Mouse (Mus musculus) T-cell, adult 2 months (primary cell): ENCODE results near the gene a.
"Not testable (repeated sequence)": the region's sequence is repeated elsewhere in the genome, so short reads cannot be mapped to it uniquely, and the experiment has no call there.

Source experiments
- DNase-seq: peaks from one replicate; pipeline ENCODE4 v3.0.0; 2022; ENCODE audit warnings: low spot score

Gene a

DNA sequence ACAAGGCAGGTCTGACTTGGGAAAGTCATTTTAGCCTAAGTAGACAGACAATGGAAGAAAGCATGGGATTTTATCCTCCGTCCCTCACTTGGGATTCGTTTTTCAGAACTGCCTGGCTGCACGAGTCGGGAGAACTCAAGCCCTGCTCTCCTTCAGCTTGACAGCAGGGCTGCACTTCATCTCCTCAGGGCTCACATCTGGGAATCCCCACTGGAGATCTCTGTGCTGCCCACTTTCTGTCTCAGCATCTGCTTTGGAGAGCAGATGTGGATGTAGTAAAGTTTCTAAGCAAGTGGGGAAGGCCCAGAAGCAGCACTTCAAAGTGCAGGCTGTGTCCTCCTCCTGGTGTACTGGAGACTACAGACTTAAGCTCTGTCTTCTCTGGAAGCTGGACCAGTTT is 130.9 kb downstream of the a start:
- DNase-seq, result not testable (repeated sequence)

DNA sequence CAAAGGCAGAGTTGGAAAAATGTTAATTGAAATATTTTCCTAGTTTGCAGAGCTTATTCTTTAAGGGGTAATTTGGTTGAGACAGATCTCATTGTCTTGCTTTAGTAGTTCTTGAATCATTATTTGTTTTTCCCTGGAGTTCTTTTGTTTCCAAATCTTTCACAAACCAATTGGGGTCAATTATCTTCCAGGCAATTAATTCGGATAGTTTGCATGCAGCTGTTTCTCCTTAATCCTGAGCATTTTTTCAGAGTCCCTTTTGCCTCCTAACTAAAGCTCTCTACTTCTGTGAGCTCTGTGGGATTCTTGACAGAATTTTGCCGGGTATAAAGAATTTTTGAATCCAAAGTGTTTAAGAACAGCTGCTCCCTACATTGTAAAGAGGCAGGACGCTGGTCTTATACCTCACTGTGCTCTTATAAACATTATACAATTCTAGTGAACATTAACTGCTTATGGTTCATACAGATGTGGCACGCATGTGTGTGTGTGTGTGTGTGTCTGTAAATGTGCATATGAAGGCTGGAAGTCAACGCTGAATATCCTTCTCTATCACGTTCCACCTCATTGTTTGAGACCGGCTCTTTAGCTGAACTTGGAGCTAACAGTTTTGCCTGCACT is 134.3 kb downstream of the a start:
- no peak for DNase-seq

DNA sequence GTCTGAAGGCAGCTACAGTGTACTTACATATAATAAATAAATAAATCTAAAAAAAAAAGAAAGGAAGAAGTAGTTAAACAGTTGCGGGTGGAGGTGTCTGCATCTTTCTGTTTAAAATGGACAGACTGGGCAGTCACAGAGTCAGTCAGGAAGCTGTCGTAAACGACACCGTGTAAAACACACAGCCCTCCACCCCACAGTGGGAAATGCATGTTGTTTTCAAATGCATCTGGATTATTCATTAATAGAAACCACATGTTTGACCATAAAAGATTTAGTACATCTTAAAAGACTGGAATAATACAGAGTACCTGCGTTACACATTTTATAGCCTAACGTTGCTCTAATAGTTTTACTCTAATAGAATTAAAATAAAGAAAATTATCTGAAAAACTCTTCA is 135.6 kb downstream of the a start:
- no peak for DNase-seq

DNA sequence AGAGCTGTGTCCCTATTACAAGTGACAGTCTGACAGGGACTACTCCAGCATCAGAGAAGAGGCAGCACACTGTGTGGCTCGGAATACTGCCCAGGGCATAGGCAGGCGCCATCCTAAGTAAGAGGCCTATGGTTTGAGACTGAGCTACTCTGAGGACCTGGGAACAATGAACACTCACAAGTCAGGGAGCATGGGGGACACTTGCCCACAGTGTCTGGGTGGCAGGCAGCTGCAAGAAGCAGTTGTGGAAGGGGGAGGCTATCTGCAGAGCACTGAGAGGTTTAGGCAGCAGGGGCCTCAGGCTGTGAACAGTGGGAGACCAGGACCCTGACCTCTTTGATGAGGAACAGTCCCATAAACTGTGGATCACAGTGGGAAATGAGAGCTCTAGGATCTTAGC is 137.1 kb downstream of the a start:
- no peak for DNase-seq

DNA sequence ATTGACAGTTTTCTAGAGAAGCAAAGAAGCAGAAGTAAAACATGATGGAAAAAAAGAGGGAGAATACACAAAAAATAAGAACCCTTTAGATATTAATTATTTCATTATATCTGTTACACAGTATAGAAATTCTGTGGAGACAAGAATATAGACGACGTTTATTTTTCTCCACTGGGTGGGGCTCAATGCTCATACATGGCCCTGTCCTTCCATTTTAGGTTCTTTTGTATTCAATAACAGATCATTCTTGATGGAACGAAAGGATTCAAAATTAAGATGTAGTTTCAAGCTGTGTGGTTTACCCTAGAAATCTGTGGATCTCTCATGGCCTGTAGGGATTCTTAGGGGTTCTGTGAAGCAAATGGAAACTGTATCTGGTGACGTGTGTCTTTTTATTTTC is 142.7 kb downstream of the a start:
- peak; percentile 27 for DNase-seq

DNA sequence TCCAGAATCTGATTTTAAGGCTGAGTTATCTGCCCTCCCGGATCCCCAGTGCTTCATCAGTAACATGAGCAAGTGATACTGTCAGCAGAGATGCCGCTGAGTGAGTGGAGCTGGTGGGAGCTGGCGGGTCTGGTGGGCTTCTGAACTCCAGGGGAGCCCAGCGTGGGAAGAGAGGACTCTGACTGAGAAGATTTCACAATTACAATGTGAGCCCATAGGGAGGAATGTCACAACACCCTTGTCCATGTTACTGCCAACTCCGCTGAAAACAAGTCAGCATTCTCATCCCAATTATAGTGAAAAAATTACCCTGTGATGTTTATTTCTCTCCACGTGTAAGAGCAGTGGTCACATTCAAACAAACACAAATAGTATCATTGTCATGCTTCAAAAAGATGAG is 144.9 kb downstream of the a start:
- no peak for DNase-seq

DNA sequence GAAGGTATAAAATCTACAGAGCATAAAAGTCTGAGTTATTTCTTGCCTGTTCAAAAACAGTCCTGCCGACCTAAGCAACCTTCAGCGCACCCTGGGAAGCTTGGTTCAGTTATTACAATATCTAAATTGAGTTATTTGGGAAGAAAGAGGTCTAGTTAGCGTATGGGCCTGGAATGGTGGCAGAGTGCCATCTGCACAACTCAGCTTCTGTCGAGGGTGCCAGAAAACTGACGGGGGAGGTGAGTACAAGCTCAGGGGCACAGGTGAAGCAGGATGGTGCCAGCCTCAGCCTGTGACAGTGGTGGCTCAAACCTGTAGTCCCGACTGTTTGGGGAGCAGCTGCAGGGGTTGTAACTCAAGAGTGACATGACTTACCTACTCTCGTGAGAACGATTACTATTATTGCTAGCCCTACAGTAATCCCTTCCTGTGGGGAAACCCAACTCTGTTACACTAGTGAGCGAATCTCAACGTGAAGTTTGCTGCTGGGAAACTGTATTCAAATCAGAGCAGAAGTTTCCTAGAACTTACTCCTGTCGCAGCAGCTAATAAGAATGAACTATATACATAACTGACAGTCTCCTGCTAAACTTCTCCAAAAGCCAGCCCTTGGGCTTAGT is 145.4 kb downstream of the a start:
- DNase-seq, result no peak

DNA sequence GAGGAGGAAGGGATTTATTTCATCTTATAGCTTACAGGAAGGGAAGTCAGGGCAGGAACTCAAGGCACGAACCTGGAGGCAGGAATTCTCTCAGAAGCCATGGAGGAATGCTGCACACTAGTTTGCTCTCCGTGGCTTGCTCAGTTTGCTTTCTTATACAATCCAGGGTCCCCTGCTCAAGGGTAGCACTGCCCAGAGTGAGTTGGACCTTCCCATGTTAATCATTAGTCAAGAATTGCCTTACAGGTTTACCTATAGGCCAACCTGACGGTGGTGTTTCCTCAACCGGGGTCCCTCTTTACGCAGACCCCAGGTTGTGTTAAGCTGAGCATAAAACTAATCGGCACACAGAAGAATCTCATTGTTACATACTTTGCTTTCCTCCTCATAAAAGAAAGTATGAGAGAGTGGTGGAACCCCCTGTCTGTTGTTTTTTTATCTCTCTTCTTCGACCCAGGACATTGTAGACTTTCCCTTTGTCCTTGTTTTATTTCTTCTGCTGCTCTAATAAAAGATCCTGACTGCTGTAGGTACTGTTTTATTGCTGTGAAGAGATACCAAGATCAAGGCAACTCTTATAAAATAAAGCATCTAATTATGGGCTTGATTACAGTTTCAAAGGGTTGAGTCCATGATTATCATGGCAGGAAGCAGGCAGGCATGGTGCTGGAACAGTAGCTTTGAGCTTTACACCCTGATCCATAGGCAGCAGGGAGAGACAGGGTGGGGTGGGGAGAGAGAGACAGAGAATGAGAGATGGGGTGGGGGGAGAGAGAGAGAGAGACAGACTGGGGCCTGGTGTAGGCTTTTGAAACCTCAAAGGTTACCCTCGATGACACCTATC is 146.6 kb downstream of the a start:
- no peak for DNase-seq

DNA sequence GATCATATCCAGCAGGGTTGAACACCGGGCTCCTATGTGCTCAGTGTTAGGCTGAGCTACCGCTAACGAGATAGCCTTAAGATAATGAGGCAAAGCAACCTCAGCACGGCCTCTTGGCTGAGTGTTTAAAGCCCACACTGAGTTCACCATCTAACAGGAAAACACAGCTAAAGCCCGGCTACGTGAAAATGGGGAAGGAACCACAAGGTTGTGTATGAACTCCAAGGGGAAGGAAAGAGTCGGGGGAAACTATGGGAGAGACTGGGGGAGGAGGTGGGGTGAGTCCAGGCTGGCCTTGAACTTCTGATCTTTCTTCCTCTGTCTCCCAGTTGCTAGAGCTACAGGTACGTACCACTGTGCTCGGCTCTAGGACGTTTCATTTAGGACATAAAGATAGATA is 150.8 kb downstream of the a start:
- DNase-seq, result no peak

DNA sequence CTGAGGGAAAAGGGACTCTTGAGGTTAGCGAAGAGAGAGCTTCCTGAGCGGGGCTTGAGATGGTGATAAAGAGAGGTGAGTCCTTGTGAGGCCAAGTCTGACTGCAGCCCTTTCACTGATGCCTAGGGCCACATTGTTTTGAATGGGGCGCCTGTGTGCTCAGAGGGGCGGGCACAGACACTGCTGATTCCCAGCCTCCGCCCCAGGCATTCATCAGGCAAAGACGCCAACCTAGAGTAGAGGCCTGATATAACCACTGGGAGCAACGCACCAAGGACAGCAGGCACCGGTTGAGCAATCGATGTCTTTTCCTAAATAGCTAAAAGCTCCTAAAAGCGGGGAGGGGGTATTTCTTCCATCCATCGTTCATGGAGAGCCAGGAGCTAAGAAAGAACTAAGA is 151.3 kb downstream of the a start:
- no peak for DNase-seq

DNA sequence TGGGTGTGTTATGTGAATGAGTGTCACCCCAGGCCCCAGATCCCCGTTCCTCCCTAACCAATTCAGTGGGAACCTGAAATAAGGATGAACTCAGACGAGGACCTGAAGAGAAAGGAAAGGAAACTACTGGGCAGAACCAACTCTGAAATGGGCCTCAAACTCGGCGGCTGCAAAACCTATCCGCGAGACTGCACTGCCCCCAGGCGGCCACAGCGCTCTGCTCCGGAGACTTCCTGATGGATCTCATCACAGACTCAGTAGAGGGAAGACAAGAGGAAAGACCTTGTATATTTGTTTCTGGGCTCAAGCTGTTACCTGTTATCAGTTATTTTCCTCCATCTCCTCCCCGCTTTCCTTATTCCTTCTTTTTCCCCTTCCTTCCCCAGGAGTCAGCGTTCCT is 151.9 kb downstream of the a start:
- DNase-seq, result peak; percentile 63

DNA sequence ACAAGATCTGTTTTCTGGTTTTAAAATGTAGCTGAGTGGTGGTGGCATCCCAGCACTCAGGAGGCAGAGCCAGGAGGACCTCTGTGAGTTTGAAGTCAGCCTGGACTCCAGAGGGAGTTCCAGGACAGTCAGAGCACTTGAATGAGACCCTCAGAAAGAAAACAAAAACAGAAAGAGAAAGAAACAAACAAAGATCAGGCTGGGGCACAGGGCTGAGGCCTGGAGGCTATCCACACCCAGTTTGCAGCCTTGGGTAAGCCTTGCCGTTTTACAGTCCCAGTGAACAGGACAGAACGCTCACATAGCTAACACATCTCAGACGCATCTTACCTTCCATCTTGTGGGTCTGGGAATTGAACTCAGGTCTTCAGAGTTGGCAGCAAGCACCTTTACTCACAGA is 155.7 kb downstream of the a start:
- DNase-seq, result no peak

DNA sequence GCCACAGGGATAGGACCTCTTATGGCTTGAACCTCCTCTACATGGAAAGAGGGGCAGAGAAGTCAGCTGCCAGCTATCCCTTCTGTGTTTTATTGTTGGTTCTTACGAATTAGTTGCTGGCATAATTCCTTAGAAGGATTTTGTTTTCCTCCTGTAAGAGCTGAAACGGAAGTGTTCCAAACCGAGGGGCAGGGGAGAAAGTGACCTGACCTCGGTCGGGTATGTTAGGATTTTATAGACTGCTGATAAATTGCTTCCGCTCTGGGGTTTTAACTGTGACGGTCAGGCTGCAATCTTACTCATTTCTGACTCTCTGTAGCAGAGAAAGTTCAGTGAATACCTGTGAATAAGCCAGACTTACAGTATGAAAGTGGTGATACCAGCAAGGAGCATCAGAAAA is 158.2 kb downstream of the a start:
- no peak for DNase-seq

DNA sequence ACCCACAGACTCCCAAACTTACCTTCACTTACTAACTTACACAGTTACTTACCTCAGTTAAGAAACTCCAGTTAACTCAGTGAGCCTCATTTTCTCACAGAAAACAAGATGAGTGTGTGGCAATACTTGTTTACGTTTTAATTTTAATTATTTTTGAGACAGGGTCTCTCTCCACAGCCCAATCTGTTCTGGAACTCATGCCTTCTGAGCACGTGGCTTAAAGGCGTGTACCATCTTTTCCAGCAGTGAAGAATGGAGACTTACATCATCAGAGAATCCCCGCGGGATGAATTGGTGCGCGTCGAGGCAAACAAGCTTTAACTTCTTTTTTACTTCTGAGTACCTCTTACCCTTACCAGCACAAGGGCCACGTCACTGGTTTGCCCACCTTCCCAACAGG is 158.7 kb downstream of the a start:
- no peak for DNase-seq

DNA sequence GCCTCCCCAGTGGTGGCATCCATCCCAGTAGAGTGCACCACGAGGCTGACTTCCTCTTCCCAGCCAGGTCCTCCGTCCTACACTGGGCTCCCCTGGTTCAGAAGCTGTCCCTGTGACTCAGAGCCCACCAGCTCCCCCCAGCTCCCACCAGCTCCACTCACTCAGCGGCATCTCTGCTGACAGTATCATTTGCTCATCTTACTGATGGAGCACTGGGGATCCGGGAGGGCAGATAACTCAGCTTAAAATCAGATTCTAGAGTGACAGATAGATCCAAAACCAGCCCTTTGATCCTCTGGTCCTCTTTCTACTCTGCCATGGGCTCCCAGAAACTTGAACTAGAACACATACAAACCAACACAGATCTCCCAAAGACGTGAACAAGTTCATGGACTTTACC is 159.4 kb downstream of the a start:
- no peak for DNase-seq

DNA sequence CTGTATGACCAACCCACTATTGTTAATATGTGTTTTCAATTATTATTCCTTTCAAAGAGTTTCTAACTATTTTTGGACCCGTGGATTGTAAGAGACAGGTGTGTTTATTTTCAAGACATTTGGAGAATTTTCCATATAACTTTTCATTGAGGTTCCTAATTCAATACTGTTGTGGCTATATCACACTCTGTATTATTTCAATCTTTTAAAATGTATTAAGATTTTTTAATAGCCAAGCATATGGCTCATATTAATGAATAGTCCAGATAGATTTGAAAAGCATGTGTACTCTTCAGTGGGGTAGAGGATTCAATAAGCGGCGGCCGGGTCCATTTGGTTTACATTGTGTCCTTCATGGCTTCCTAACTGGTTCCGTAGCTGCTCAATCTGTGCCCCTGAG is 168.3 kb downstream of the a start:
- no peak for DNase-seq

DNA sequence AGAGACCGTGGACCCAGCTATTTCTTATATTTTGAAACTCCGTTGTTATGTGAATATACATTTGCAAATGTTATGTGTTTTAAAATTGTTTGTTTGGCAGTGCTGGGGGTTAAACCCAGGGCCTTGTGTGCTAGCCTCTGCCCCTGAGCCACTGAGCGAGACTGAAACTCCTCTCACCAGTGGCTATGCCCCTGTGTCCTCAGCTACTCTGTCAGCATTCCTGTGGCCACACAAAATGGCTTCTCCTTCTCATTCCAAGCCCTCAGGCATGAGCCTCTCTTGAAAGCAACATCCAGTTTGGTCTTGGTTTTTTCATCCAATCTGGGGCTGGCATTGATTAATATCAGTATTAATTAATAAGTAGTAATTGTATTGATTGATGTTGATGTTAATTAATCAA is 168.7 kb downstream of the a start:
- DNase-seq, result no peak

DNA sequence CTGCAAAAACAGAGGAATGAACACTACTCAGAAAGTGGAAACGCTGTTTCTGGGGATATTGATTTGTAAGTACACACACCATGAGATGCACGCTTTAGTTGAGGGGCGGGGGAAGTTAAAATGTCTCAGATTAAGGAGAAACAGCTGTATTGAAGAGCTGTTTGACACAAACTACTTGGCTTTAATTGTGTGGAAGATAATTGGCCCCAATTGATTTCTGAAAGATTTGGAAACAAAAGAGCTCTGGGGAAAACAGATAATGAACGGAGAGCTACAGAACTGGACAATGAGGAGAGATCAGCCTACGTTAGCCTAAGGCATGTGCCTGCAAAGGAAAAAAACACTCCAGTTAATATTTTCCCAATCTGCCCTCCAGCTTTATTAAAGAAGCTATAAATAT is 172.0 kb downstream of the a start:
- DNase-seq, result no peak

DNA sequence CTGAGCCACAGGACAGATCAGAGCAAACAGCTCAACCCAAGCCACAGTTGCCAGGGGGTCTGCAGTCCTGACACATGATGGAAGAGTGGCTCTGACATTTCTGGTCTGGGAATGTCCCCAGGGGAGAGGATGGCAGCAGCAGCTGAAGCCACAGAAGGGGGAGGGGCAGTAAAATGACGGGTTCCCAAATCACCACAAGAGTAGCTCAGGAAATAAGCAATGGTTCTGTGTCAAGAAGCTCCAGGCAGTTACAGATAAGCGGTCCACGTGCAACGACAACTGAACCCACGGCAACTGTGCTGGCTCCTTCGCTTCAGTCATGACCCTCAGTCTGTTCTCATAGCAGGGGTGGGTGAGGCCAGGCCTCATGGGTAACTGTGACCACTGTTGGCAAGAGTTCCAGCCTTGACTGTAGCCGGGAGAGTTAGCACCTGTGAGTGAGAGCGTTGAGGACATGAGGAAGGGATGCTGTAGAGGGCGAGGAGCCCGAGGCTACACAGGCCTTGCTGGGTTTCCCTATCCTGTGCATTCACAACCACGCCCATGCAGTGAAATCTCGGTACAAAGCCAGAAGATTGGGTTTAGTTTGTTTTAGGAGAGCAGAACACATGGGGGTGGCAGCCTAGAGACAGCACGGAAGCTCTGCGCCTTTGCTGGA is 178.7 kb downstream of the a start:
- DNase-seq, result not testable (repeated sequence)

DNA sequence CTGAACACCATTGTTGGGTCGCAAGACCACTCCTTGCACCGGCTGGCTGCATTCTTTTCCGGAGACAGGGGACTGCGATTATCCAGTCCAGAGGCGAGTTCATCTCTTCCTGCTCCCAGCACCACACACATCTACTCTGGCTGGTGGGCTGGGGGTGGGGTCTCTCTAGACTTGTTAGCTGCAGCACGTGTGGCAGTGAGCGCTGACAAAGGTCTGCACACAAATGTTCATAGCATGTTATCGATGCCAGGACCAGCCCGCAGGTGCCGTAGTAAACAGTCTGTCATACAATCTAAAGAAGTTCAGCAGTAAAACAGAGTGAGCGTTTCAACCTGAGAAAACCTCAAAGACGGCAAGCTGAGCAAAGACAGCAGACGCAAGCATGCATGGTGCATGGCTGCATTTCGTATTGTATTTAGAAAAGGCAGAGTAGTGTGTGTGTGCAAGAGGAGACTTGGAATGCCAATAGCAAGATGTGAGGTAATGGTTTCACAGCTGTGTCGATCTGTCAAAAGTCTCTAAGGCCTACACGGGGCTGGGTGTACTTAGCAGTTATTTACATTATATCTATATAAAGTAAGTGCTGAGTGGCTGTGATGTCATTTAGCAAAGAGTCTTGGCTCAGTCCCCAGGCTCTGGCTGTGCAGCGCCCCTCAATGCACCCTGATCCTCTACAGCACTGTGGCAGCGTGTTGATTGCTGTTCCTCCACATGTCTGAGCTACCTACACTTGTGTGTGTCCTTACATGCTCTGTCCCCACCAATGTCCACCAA is 180.9 kb downstream of the a start:
- DNase-seq, result no peak

DNA sequence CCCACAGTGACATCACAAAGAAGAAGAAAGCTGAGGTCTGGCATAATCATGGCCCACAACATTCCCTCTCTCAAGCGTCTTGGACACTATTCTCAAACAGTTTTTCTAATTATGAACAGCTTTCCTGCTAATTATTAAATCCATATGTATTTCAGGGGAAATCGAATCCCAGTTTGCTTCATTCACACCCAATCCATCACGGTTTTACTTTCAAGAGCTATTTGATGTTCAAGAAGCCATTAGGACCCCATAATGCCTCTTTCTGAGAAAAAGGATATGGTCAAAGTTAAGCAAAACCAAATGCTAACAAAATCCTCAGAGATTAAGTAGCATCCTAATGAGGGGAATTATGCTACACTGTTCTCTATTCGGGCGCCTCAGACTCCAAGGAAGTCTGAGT is 181.8 kb downstream of the a start:
- no peak for DNase-seq

DNA sequence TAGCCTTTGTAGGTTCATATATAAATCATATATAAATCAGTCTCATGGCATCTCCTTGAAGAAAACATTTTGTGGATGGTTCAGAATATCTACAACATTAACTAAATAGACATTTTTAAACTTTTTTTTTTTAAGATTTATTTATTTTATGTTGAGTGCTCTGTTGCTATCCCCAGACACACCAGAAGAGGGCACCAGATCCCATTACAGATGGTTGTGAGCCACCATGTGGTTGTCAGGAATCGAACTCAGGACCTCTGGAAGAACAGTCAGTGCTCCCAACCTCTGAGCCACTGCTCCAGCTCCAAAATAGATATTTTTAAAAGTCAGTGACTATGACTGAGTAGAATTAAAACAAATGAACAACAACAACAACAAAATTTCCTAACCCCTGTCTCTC is 195.4 kb downstream of the a start:
- DNase-seq, result no peak
